Mouse (Mus musculus): Measurements from ENCODE around the gene Slc2a5. TPM values are rescaled to one million over a fixed set of nuclear protein-coding genes. Genes with fewer than 3 reads are reported as not detected.
A peak's percentile ranks its signal among the peaks of the same experiment; 100 is the strongest.

Slc2a5 gene
- total RNA-seq, 2 experiments from 2014 or later, result not detected

DNA sequence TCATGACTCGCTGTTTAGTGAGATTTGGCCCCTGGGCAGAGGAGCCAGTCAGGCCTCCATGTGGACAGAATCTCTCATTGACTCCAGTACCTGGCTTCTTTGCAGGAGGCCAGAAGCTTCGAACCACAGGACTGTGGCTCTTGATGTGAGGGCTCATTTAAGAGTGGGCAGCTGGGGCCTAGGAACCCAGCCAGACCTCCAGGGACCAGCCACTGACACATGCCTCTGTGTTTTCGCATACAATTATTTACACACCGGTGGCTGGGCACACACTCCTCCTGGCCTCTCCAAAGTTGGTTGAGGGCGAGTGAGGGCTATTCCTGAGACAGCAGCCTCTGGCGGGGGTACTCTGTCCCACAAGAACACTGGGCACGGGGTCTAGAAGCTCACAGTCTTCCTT lies 21.3 kb downstream of the Slc2a5 start:
- no peak for DNase-seq (ENCODE audit: low spot score)

DNA sequence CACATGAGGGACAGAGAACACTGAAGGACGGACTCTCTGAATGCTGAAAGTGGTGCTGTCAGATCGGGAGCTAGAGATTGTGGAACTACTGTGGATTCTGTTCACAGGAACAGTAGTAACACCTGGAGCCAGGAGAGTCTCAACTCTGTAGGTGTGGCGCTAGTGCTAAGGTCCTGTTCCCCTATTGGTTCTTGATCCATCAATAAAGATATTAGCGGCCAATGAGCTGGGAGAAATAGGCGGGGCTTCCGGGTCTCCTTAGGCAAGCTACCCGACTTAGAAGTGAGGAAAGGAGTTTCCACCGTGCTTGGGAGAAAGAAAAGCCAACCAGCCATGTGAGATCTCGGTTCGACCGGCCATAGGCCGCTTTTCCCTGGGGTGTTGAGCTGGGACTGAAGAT lies 25.2 kb downstream of the Slc2a5 start:
- no peak for DNase-seq (ENCODE audit: low spot score)

DNA sequence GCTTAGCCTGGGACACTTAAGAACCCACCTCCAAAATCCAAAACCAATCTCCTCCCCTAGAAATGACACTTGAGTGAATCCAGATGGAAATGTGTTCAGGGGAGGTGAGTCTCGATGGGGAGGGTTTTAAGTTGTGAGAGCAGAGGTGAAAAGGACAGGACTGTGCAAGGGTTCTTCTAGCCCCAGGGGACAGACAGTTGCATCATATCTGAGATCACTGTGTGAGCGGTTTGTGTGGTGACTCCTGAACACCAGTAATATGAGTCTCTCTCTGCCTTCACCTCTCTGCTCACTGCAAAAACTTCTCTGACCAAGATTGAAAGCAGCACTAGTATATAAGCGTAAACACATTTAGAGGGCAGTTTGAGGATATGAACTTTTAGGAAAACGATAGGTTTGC lies 27.2 kb downstream of the Slc2a5 start:
- DNase-seq (ENCODE audit: low spot score), result no peak

DNA sequence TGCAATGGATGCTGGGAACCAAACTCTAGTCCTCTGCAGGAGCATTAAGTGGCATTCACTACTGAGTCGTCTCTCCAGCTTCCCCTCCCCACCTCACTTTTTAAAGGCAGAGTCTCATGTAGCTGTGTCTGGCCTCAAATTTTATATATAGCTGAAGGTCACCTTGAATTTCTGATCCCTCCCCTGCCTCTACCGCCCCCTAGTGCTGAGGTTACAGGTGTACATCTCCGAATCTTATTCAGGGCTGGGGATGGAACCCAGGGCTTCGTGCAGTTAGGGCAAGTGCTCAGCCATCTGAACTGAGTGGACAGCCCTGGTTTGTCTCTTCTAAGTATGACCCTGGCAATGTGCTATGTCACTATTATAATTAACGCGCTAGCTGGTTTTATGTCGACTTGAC lies 32.0 kb downstream of the Slc2a5 start:
- DNase-seq (ENCODE audit: low spot score), result no peak

DNA sequence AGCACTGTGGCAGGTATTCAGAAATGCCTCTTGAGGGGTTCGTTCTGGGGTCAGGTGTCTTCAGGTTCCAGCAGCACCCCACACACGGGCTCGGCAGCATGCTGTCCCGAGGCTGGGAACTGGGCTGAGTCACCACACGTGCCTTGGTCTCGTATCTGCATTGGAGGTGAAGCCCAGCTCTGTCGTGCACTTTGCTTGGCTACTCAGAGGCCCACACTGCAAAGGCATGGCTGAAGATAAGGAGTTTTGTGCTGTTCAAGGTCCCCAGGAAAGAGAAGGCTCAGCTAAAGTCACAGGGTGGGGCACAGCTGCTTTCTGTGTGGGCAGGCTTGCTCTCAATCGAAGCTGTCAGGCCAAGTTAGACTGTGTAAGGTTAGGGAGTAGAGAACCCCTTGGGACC lies 33.4 kb downstream of the Slc2a5 start:
- DNase-seq (ENCODE audit: low spot score), result no peak

DNA sequence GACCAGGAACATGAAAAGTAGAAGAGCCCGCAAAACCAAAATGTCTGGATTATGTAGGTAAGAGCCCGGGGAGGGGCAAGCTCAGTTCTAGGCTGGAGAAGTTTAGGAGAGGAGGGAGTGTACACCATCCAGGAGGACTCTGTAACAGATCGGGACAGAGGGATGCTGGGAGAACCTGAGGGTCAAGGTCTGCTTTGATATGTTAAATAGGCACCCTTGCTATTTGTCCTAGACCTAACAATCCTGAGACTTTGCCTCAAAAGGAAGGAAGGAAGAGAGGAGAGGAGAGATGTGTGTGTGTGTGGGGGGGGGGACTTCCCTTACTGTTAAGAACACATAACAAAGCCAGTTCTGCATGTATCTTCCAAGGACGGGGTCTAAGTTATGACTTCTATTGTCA lies 36.2 kb downstream of the Slc2a5 start:
- no peak for DNase-seq (ENCODE audit: low spot score)

DNA sequence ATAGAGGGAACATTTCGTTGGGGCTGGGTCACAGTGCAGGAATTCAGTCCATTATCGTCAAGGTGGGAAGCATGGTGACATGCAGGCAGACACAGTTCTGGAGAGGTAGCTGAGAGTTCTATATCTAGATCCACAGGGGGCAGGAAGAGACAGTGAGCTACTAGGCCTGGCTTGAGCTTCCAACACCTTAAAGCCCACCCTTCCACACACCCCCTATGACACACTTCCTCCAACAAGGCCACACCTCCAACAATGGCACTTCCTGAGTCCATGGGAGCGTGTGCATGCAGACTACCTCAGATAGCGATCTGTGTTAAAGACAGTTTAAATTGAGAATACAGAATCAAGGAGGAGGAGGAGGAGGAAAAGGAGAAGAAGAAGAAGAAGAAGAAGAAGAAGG lies 36.6 kb downstream of the Slc2a5 start:
- DNase-seq (ENCODE audit: low spot score), result no peak

DNA sequence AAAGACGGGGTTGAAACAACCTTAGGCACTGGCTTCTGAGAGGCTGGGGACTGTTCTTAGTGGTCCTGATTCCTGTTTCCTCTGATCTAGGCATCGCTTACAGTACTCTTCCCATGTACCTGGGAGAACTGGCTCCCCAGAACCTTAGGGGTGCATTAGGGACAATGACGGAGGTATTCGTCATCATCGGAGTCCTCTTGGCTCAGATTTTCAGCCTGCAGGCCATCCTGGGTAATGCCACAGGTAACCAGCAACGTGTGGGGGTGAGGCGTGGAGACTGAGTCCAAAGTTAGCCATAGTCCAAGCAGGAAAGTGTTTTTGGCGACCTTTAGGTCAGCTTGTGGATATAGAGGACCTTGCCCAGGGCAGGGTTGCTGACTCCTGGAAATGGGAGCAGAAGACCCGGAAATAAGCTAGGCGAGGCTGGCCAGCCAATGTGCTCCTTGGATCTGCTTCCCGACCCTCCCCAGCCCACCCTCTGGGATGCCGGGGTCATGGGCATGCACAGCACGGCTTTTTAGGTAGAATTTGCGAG lies 38.3 kb downstream of the Slc2a5 start:
- DNase-seq (ENCODE audit: low spot score), result no peak

DNA sequence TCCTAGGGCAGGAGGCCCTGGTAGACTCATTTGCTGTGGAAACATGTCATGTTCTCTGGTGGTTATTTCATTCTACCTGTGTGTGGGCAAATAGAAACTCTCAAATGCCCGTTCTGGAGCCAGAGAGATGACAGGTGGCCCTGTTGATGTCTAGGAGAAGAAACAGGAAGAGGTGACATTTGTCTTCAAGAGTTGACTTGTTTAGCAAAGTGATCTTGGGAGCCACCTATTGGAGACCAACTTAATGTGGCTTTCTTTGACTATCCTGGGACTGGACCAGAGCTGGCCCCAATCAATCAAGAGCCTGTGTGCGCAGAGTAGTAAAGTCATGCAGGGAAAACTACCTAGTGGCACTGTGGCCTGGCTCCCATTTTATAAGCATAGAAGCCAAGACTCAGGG lies 40.4 kb downstream of the Slc2a5 start:
- no peak for DNase-seq (ENCODE audit: low spot score)

DNA sequence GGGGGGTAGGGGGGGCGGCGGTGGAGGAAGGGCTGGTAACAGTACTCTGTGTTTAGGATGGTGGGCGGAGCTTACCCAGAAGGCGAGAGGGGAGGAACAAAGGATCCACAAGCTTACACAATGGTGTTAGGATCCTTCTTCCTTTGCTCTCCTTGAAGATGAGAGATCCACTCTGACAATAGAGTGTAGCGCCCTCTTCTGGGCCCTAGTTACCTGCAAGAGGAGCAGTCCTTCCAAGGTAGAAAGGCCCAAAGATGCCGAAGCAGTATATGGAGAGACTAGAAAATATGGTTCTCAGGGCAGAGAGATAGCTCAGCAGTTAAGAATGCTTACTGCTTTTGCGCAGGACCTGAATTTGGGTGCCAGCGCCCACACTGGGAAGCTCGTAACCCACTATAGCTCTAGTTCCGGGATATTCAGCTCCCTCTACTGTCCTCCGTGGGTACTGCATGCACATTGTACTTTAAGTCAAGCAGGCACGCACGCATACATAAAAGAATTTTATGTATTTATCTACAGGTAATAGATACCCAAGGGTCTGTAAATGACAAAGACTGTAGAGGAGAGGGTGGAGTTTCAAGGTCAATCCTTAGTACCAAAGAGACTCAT lies 43.6 kb downstream of the Slc2a5 start:
- DNase-seq (ENCODE audit: low spot score), result no peak

DNA sequence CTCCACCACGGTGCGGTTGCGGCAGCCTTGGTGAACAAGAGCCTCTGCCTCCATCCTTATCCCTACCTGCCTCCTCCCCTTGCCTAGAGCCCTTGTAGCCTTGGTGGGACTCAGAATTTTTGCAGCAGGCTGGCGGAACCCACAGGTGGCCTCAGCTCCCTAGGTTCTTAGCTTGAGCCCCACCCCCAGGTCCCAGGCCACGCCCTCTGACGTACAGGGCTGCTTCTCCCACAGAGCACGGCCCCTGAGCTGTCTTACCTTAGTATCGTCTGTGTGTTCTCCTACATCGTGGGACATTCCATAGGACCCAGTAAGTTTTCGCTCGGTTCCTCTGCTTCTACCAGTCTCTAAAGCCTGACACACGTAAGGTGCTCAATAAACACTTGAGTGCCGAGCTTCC lies 45.8 kb downstream of the Slc2a5 start:
- DNase-seq (ENCODE audit: low spot score), result no peak

DNA sequence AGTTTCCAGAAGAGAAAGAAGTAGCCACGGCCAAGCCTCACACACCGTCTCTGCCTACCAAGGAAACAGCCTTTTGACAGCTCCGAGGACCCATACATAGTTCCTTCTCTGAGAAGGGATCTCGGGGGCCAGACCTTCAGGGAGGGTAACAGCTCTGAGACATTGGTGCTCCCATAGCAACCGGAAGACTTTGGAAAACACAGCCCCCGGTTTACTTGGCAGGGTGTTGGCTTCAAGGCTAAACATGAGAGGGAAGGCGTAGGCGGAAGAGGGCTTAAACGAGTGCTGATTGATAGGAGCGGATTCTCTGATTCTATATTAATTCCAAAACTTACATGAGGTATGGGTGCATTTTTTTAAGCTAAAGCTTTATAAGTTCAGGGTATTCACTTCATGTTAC lies 49.3 kb downstream of the Slc2a5 start:
- no peak for DNase-seq (ENCODE audit: low spot score)

DNA sequence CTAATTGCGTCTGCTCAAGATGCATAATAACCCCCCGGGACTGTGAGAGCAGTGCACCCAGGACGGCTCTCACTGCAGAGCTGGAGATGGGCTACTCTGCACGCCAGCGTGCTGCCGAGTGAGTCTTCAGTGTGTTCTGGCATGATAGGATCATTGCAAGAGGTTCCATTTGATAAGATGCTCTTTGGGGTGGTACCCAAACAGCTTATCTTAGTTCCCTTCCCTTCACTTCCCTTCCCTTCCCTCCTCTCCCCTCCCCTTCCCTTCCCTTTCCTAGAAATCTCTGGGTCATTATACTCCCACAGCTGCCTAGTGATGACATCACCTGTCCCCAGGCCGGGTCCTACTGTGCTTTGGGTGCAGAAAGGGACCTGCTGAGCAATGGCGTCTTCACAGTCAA lies 53.0 kb downstream of the Slc2a5 start:
- no peak for DNase-seq (ENCODE audit: low spot score)

DNA sequence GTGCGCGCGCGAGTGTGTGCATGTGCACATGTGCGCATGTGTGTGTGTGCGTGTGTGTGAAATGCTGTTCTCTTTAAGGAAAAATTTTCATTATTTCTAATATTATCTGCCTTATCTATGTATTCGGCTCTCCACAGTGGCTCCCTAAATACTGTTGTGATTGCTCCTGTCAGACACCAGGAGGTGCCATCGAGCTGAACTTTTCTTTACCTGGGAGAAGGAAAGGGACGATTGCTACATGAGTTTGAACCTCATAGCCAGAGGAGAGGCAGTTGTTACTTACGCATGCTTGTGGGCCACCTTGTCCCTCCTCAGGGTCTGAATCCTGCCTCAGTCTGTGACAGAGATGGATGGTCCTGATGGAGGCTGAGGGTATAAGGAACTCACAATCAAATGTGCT lies 54.2 kb downstream of the Slc2a5 start:
- peak; percentile 49 for DNase-seq (ENCODE audit: low spot score)

DNA sequence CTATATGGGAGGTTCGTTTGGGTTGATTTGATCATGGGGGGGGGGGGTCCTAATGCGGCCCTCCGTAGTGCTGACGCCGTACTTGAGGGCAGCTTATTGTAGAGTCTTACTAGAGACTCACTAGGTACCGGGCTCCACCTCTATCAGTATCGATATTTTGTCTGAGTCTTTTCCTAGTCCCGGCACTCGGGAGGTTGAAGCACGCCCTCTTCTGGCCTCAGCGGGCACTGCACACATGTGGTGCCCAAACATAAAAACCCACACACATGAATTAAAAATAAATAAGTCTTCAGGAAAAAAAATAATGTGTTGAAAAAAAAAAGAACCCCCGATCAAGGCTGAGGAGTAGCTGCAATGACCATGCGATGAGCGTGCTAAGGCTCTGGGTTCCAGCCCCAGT lies 54.9 kb downstream of the Slc2a5 start:
- DNase-seq (ENCODE audit: low spot score), result no peak

DNA sequence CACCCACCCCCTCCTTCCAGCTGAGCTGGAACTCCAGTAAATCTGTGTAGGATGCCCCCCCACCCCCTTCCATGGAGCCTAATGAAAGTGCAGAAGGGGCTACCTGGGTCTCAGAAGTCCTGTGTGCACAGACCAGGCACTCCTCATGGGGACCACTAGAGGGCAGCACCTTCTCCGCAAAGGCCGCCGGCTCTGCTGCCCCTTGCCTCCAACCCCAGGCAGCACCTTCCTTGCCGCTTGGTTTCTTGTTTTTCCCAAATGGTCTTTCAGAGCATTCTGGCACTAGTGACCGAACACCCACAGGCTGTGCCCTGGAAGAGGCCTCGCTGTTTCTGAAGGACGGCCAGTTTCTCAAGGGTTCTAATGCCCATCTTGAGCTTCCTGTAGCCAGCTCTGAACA lies 57.5 kb downstream of the Slc2a5 start:
- peak; percentile 24 for DNase-seq (ENCODE audit: low spot score)

DNA sequence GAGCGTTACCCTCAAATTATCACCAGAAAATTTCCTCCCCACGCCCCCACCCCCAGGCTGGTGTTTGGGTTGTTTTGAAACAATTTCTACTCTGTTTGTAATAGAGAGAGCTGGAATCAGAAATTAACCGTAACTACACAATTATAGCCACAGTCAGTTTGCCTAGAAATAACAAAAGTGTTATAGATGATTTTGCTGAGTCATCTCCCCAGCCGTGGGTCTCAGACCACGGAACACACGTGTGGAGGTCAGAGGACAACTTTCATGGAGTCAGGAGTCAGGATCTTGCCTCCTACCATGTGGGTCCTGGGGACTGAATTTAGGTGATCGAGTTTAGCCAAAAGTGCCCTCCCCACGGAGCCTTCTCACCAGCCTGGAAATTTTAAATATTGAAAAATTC lies 58.0 kb downstream of the Slc2a5 start:
- DNase-seq (ENCODE audit: low spot score), result no peak

DNA sequence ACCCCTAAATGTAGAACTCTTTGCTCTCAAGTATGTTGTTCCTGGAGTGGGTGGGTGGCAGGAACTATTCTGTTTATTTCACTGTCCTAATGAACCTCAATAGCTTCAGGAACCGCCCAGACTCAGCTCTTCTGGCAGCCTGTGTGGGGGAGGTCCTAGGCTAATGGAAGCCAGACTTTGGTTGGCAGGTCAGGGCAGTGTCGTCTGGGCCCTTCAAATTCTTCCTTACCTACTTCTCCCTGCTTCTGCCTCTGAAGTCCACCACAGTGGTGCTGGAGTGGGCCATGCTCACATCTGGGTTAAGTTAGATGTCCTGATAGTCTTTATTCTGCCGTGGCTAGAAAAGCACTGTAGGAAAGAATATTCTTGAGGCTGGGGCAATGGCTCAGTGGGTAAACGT lies 59.0 kb downstream of the Slc2a5 start:
- peak; percentile 7 for DNase-seq (ENCODE audit: low spot score)

DNA sequence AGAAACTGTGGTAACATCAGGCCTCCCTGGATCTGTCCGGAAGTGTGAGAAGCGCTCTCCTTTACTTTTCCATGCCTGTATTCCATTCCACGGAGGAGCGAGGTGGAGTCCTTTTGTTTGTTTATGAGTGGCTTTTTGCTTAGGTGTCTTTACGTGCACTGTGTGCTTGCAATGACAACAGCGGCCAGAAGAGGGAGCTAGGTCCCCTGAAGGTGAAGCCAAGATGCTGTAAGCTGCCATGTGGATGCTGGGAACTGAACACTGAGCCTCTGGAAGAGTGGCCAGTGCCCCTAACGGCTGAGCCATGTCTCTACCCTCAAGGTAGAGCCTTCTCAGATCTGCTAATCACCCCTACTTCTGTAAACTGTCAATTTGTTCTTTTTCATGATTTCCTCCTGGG lies 62.2 kb downstream of the Slc2a5 start:
- no peak for DNase-seq (ENCODE audit: low spot score)

DNA sequence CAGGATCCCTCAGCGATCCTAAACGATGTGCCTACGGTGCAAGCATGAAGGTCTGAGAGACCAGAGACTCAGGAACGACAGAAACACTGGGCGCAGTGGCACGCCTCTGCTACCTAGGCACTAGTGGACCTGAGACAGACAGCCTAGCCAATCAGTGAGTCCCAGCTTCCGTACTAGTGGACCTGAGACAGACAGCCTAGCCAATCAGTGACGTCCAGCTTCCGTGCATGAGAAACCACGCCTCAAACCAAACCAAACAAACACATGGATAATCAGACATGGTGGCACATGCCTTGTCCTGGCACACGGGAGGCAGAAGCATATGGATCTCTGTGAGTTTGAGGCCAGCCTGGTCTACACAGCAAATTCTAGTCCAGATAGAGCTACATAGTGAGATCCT lies 69.2 kb downstream of the Slc2a5 start:
- no peak for DNase-seq (ENCODE audit: low spot score)

DNA sequence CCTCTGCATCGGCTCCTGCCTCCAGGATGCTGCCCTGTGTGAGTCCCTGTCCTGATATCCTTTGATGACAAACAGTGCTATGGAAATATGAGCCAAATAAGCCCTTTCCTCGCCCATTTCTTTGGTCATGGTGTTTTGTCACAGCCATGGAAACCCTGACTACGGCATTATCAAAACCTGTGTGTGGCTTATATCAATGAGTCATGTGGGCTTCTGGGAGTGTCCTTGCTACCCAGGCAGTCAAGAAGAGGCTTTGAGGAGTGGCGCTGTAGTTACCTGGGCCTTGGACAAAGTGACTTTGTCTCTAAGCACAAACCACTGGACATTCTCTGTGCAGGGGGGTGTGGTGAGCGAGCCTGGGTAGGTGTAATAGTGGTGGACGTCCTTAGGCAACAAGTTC lies 73.1 kb downstream of the Slc2a5 start:
- DNase-seq (ENCODE audit: low spot score), result no peak
